Mouse (Mus musculus) forebrain, postnatal 0 days (tissue): Measurements from ENCODE around the gene Casc3. TPM values are rescaled to one million over a fixed set of nuclear protein-coding genes. Genes with fewer than 3 reads are reported as not detected.

ENCODE experiments used
- ATAC-seq: fragments of 200-750 bp; cut with Nextera tagmentation; 2 replicates; pipeline ENCODE4 v1.8.0; 2017; ENCODE audit warnings: mild to moderate bottlenecking, moderate library complexity
- DNase-seq: peaks from one replicate; pipeline ENCODE4 v3.0.0-alpha.2; 2015
- H3K27ac ChIP-seq: fragments of 300-500 bp; sonication (generic); 2 replicates; pipeline ENCODE4 v1.5.1; 2014; ENCODE audit warnings: low read depth, mild to moderate bottlenecking, antibody characterized with exemption, low read length, moderate library complexity, mixed read lengths
- H3K27me3 ChIP-seq: fragments of 300-500 bp; sonication (generic); 2 replicates; pipeline ENCODE4 v1.6.1; 2014; ENCODE audit warnings: mild to moderate bottlenecking, low read length, mixed read lengths; ENCODE audit not compliant: insufficient read depth
- H3K36me3 ChIP-seq: fragments of 300-500 bp; sonication (generic); 2 replicates; pipeline ENCODE4 v1.6.1; 2014; ENCODE audit warnings: mild to moderate bottlenecking, moderate library complexity; ENCODE audit not compliant: insufficient read depth
- H3K4me1 ChIP-seq: fragments of 300-500 bp; sonication (generic); 2 replicates; pipeline ENCODE4 v1.6.1; 2014; ENCODE audit warnings: antibody characterized with exemption; ENCODE audit not compliant: insufficient read depth
- H3K4me2 ChIP-seq: fragments of 300-500 bp; sonication (generic); 2 replicates; pipeline ENCODE4 v1.6.1; 2014; ENCODE audit warnings: low read depth, mild to moderate bottlenecking, moderate library complexity
- H3K4me3 ChIP-seq: fragments of 300-500 bp; sonication (generic); 2 replicates; pipeline ENCODE4 v1.5.1; 2014; ENCODE audit warnings: low read depth, low read length, mixed read lengths
- H3K9ac ChIP-seq: fragments of 300-500 bp; sonication (generic); 2 replicates; pipeline ENCODE4 v1.6.1; 2014; ENCODE audit warnings: mild to moderate bottlenecking
- H3K9me3 ChIP-seq: fragments of 300-500 bp; sonication (generic); 2 replicates; pipeline ENCODE4 v1.6.1; 2016; ENCODE audit warnings: low read length
- CTCF ChIP-seq: sonication (generic); IDR thresholded peaks from 2 replicates; pipeline ENCODE4 v1.5.1; 2016; ENCODE audit warnings: antibody characterized with exemption, control low read depth, low read depth
- WGBS: fragments of 180-500 bp; shearing (Covaris S2); extraction: QIAGEN DNeasy Blood & Tissue Kit; methylation state at CpG from one replicate; pipeline ENCODE4 v1.1.7; 2014; 5-methylcytosine and 5-hydroxymethylcytosine counted together
- polyA plus RNA-seq: library from polyadenylated mRNA; unstranded; fragments of >200 nt; fragmentation: Nextera tagmentation; extraction: Ambion mirVana; gene quantifications from 2 replicates; pipeline ENCODE4 v1.2.1, GENCODE M21; 2015
- total RNA-seq: library from RNA; depleted of rRNA; stranded (reverse); fragments of >200 nt; gene quantifications from 2 replicates; pipeline ENCODE4 v1.2.3, GENCODE M21; 2014

The Casc3 gene
- total and polyA plus RNA-seq, 2 experiments from 2014 or later: 27.2 to 37.4 TPM

DNA sequence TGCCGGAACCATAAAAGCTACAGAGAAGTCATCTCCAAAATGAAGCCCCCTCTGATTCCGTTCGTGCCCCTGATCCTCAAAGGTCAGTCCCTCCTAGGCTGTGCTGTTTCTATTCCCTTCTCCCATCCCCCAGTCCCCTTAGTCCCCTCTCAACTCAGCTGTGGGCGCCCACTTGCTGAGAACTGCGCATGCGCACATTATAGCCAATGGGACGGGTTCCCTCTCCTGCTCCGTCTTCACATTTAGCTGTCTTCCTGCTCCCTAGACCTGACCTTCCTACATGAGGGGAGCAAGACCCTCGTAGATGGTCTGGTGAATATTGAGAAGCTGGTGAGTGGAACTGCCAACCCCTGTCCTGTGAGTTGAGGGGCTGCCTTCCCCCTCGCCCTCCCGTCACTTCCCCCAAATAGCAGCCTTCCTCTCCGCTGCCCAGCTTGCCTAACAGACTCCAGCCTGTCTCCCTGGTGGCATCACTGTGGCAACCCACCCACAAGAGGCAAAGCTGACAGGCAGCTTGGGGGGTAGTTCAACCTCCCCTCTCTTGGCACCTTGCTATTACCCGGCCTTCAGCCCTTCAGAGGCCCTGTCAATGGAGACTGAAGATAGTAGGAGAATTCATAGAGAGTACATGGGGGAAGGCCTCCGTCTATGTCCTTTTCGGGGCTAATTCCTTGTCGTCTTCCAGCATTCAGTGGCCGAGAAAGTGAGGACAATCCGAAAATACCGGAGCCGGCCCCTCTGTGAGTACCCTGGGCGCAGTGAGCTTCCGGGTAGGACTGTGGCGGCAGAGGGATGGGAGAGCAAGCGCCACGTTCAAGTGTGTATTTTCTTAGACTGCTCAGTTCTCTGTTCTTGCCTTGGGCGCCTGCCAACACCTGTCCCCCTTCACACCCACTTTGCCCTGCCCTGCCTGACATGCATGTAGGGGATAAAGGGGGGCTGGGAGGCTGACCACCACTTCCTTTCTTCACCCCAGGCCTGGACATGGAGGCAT lies 45.7 kb downstream of the Casc3 start:
- peak overlapping the region; percentile 9; the same call in 1 of the 2 replicates for H3K4me3 ChIP-seq
- H3K9ac ChIP-seq: 0 out of 2 replicates have a peak overlapping the region, but pooled peaks have one; percentile 10
- H3K27ac ChIP-seq: 0 out of 2 replicates have a peak overlapping the region, but pooled peaks have one; percentile 15
- ATAC-seq (peak; percentile 70), DNase-seq (peak; percentile 73)
- TF ChIP-seq CTCF: no peak
- H3K36me3 ChIP-seq: peaks cover 15% of the 10 kb centered on the region; the same call in 1 of the 2 replicates
- no peaks in the 10 kb centered on the region for H3K9me3 ChIP-seq
- peak overlapping the region; percentile 28 for H3K4me2 ChIP-seq
- no peaks in the 10 kb centered on the region for H3K4me1 ChIP-seq
- 57% methylated on average over 26 of the region's 26 CpGs for WGBS
- no peaks in the 10 kb centered on the region for H3K27me3 ChIP-seq

GRCm38 (mm10) chr11:98854116-98854515 lies 49.4 kb downstream of the Casc3 start:
- TF ChIP-seq CTCF: no peak
- no peak overlapping the region for H3K4me2 ChIP-seq
- H3K27me3 ChIP-seq: no peaks in the 10 kb centered on the region
- ATAC-seq: no peak
- 0 out of 2 replicates have a peak, but pooled peaks cover 2% of the 10 kb centered on the region for H3K36me3 ChIP-seq
- H3K27ac ChIP-seq: no peak overlapping the region
- H3K4me3 ChIP-seq: no peak overlapping the region
- H3K4me1 ChIP-seq: no peaks in the 10 kb centered on the region
- H3K9me3 ChIP-seq: no peaks in the 10 kb centered on the region
- 80% methylated on average over 8 of the region's 8 CpGs for WGBS
- no peak overlapping the region for H3K9ac ChIP-seq
- no peak for DNase-seq

GRCm38 (mm10) chr11:98854659-98855058 lies 50.0 kb downstream of the Casc3 start:
- Histone ChIP-seq H3K4me2 (no peak overlapping the region), H3K36me3 (no peaks in the 10 kb centered on the region), H3K27ac (no peak overlapping the region), H3K4me1 (no peaks in the 10 kb centered on the region), H3K9me3 (no peaks in the 10 kb centered on the region), H3K9ac (no peak overlapping the region), H3K27me3 (no peaks in the 10 kb centered on the region), H3K4me3 (no peak overlapping the region)
- 97% methylated on average over 2 of the region's 2 CpGs for WGBS
- ATAC-seq: no peak
- no peak for TF ChIP-seq CTCF
- DNase-seq: no peak

DNA sequence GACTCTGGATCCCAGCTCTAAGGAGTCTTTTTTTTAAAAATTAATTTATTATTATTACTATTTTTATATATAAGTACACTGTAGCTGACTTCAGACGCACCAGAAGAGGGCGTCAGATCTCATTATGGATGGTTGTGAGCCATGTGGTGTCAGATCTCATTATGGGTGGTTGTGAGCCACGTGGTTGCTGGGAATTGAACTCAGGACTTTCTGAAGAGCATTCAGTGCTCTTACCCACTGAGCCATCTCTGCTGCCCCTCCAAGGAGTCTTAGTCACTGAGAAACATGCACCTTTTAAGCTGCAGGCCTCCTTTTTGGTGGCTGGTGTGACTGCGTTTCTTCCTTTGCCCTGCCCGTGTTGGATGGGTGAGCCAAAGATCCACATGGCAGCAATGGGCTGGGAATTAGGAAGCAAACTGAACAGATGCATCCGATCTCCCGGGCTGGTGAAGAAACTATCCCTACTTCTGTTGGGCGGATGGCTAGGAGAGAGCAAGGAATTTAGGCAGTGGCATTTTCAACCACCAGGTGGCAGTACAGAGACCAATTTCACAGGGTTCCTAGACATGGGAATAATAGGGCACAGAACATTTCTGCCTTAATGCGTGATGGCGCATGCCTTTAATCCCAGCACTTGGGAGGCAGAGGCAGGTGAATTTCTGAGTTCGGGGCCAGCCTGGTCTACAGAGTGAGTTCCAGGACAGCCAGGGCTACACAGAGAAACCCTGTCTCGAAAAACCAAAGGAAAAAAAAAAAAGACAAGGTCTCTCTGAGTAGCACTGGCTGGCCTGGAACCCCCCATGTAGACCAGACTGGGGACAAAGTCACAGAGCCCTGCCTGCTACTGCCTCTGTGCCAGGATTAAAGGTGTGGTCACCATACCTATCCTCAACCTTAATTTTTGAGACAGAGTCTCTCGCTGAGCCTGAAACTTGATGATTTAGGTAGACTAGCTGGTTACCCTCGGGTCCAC lies 54.3 kb downstream of the Casc3 start:
- H3K9me3 ChIP-seq: no peaks in the 10 kb centered on the region
- no peak overlapping the region for H3K27ac ChIP-seq
- TF ChIP-seq CTCF: peak; percentile 89
- DNase-seq (peak; percentile 91), ATAC-seq (peak; percentile 55)
- no peaks in the 10 kb centered on the region for H3K36me3 ChIP-seq
- H3K4me3 ChIP-seq: no peak overlapping the region
- WGBS: 34% methylated on average over 14 of the region's 14 CpGs
- peaks cover 7% of the 10 kb centered on the region; the same call in 1 of the 2 replicates for H3K4me1 ChIP-seq
- H3K27me3 ChIP-seq: no peaks in the 10 kb centered on the region
- H3K9ac ChIP-seq: no peak overlapping the region
- H3K4me2 ChIP-seq: no peak overlapping the region

DNA sequence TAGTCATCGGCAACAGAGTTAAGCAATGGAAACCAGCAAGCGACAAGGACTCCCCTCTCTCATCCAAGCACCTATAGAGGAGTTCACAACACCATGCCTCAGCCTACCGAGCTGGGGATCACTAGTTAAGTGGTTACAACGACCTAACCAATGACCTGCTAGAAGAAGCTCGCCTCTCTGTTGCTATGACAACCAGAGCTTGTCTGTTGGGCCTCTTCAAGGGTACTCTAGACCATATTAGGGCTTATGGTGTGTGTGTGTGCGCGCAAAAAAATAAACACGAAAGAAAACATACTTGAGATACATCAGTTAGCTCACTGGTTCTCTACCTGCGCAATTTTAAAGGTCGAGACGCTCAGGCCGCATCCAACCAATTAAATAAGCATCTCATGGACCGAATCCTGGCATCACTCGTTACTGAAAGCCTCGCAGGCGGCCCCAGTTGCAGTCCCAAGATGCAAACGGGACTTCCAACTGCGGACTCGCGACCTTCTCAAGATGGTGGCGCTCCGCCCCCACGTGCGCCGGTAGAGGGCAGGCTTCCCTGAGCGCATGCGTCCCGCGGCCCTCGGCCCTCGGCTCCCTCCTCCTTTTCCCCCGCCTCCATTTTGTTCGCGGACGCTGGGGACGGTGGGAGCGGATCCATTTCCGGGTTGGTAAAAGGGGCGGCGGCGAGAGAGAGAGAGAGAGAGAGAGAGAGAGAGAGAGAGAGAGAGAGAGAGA lies 58.5 kb downstream of the Casc3 start, which contains the start of gene Wipf2:
Gene Wipf2 (plus strand): TSS at position 611 of the 723 bp plus-strand sequence.
- H3K4me2 ChIP-seq: peak within 1 kb of the TSS; percentile 66
- peak; percentile 92 for ATAC-seq

More for the DNA sequence above, 58.5 kb downstream of the Casc3 start, which contains the start of gene Wipf2:
- DNase-seq: peak; percentile 98
- Histone ChIP-seq H3K27ac (peak within 1 kb of the TSS; percentile 93), H3K4me1 (peaks cover 7% of the 10 kb centered on the region; the same call in 1 of the 2 replicates), H3K9me3 (no peaks in the 10 kb centered on the region), H3K4me3 (peak within 1 kb of the TSS; percentile 70), H3K27me3 (no peaks in the 10 kb centered on the region), H3K36me3 (peaks cover 8% of the 10 kb centered on the region), H3K9ac (peak within 1 kb of the TSS; percentile 64)
- 7% methylated on average over 39 of the region's 41 CpGs for WGBS
- TF ChIP-seq CTCF: peak; percentile 84
